Mouse (Mus musculus) heart, embryonic 13.5 days (tissue): Measurements from ENCODE around the gene Rpl10. TPM values are rescaled to one million over a fixed set of nuclear protein-coding genes. Genes with fewer than 3 reads are reported as not detected.

Experiments
- ATAC-seq: fragments of 200-750 bp; cut with Nextera tagmentation; 2 replicates; pipeline ENCODE4 v1.8.0; 2017; ENCODE audit warnings: moderate TSS enrichment; ENCODE audit not compliant: insufficient number of reproducible peaks, low FRiP score, low TSS enrichment; ENCODE audit errors: extremely low read depth
- H3K27ac ChIP-seq: fragments of 300-500 bp; sonication (generic); replicated peaks from 2 replicates; pipeline ENCODE4 v1.5.1; 2015; ENCODE audit warnings: moderate library complexity, mild to moderate bottlenecking, inconsistent platforms
- H3K27me3 ChIP-seq: fragments of 300-500 bp; sonication (generic); replicated peaks from 2 replicates; pipeline ENCODE4 v1.6.1; 2015; ENCODE audit warnings: mild to moderate bottlenecking, inconsistent platforms
- H3K36me3 ChIP-seq: fragments of 300-500 bp; sonication (generic); 2 replicates; pipeline ENCODE4 v1.6.1; 2015; ENCODE audit warnings: mild to moderate bottlenecking, inconsistent platforms
- H3K4me1 ChIP-seq: fragments of 300-500 bp; sonication (generic); 2 replicates; pipeline ENCODE4 v1.6.1; 2015; ENCODE audit warnings: inconsistent platforms
- H3K4me2 ChIP-seq: fragments of 300-500 bp; sonication (generic); 2 replicates; pipeline ENCODE4 v1.6.1; 2015; ENCODE audit warnings: inconsistent platforms, mild to moderate bottlenecking, moderate library complexity
- H3K4me3 ChIP-seq: fragments of 300-500 bp; sonication (generic); 2 replicates; pipeline ENCODE4 v1.5.1; 2015; ENCODE audit warnings: moderate library complexity, mild to moderate bottlenecking, inconsistent platforms
- H3K9ac ChIP-seq: fragments of 300-500 bp; sonication (generic); 2 replicates; pipeline ENCODE4 v1.6.1; 2015; ENCODE audit warnings: inconsistent platforms, mild to moderate bottlenecking, moderate library complexity
- H3K9me3 ChIP-seq: fragments of 300-500 bp; sonication (generic); 2 replicates; pipeline ENCODE4 v1.6.1; 2016; ENCODE audit warnings: inconsistent platforms
- WGBS: fragments of 180-500 bp; shearing (Covaris S2); methylation state at CpG from one replicate; pipeline ENCODE4 v1.1.7; 2015; ENCODE audit warnings: mixed read lengths; 5-methylcytosine and 5-hydroxymethylcytosine counted together
- polyA plus RNA-seq: library from polyadenylated mRNA; unstranded; fragments of >200 nt; fragmentation: Nextera tagmentation; extraction: Ambion mirVana; gene quantifications from 2 replicates; pipeline ENCODE4 v1.2.1, GENCODE M21; 2015

Rpl10 gene
- polyA plus RNA-seq, 1 experiment from 2014 or later = 437 TPM

GRCm38 (mm10) chrX:74248651-74249050 is 22.0 kb upstream of the Rpl10 start:
- peaks cover 9% of the 10 kb centered on the region for H3K4me1 ChIP-seq
- H3K27me3 ChIP-seq = no peaks in the 10 kb centered on the region
- 17% methylated on average over 3 of the region's 3 CpGs for WGBS
- H3K4me3 ChIP-seq = peak overlapping the region; percentile 66
- H3K4me2 ChIP-seq = peak overlapping the region; percentile 75
- H3K36me3 ChIP-seq = peaks cover 5% of the 10 kb centered on the region; the same call in 1 of the 2 replicates
- H3K9ac ChIP-seq = peak overlapping the region; percentile 80
- no peaks in the 10 kb centered on the region for H3K9me3 ChIP-seq
- ATAC-seq = no peak
- peak overlapping the region; percentile 84 for H3K27ac ChIP-seq

GRCm38 (mm10) chrX:74249615-74250014 is 21.0 kb upstream of the Rpl10 start, which contains the start of gene Flna:
Gene Flna, minus strand, starts transcription at chrX:74249820.
- Histone ChIP-seq H3K9me3 (no peaks in the 10 kb centered on the region), H3K27ac (peak within 1 kb of the TSS; percentile 84), H3K4me3 (peak within 1 kb of the TSS; percentile 66), H3K36me3 (no peaks in the 10 kb centered on the region), H3K9ac (peak within 1 kb of the TSS; percentile 80), H3K4me2 (peak within 1 kb of the TSS; percentile 75), H3K4me1 (0 out of 2 replicates have a peak, but pooled peaks cover 4% of the 10 kb centered on the region), H3K27me3 (no peaks in the 10 kb centered on the region)
- ATAC-seq = no peak
- WGBS = 9% methylated on average over 38 of the region's 38 CpGs

DNA sequence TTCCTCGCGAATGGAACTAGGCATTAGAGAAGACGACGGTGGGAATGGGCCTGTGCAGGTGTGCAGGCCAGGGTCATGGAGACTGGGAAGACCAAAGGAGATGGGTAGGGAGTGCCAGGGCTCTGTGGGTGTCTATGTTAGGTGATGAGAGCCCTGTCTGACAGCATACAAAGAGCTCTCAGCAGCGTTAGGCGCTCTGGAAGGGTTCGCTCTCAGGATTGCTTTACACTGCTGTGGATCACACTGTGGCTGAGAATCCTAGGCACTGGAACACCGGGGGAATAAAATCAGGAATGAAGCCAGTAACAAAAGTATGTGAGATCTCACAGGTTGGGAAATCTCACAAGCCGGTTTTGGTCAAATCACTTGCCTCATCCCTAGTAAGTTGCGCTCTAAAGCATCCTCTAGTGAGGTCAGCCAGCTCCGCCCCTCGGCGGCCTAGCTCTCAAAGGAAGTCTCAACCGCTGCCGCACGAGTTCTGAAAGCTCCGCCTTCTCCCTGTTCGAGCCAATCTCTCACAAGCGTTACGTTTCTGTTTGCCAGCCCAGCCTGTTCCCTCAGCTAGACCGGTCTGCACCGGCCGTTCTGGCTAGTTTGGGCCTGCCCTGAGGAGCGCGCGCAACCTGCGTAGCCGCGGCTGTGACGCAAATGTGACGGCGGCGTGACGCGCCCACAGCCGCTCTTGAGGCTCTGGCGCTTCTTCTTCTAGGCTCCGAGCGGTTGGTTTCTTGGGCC is 16.3 kb upstream of the Rpl10 start, which contains the start of gene Emd:
TSS of gene Emd (plus strand) at position 535 of the 735 bp plus-strand sequence.
- H3K36me3 ChIP-seq = peaks cover 24% of the 10 kb centered on the region
- peak; percentile 88 for ATAC-seq
- H3K4me1 ChIP-seq = peaks cover 9% of the 10 kb centered on the region
- H3K9me3 ChIP-seq = no peaks in the 10 kb centered on the region
- 20% methylated on average over 39 of the region's 39 CpGs for WGBS
- peak within 1 kb of the TSS; percentile 89 for H3K9ac ChIP-seq
- H3K27me3 ChIP-seq = no peaks in the 10 kb centered on the region
- peak within 1 kb of the TSS; percentile 93 for H3K27ac ChIP-seq
- peak within 1 kb of the TSS; percentile 66 for H3K4me3 ChIP-seq
- H3K4me2 ChIP-seq = peak within 1 kb of the TSS; percentile 74

GRCm38 (mm10) chrX:74254888-74255565 is 15.6 kb upstream of the Rpl10 start:
- no peaks in the 10 kb centered on the region for H3K9me3 ChIP-seq
- peaks cover 24% of the 10 kb centered on the region for H3K36me3 ChIP-seq
- 19% methylated on average over 29 of the region's 31 CpGs for WGBS
- H3K4me1 ChIP-seq = peaks cover 9% of the 10 kb centered on the region
- H3K4me2 ChIP-seq = peak overlapping the region; percentile 74
- no peaks in the 10 kb centered on the region for H3K27me3 ChIP-seq
- ATAC-seq = 0 out of 2 replicates have a peak, but pooled peaks have one; percentile 7
- H3K27ac ChIP-seq = peak overlapping the region; percentile 93
- H3K4me3 ChIP-seq = peak overlapping the region; percentile 66
- H3K9ac ChIP-seq = peak overlapping the region; percentile 89

GRCm38 (mm10) chrX:74257746-74258145 is 12.9 kb upstream of the Rpl10 start:
- WGBS = 82% methylated on average over 3 of the region's 3 CpGs
- ATAC-seq = no peak
- no peak overlapping the region for H3K9ac ChIP-seq
- no peak overlapping the region for H3K27ac ChIP-seq
- no peak overlapping the region for H3K4me2 ChIP-seq
- no peaks in the 10 kb centered on the region for H3K9me3 ChIP-seq
- H3K4me1 ChIP-seq = peaks cover 5% of the 10 kb centered on the region
- no peaks in the 10 kb centered on the region for H3K27me3 ChIP-seq
- peaks cover 27% of the 10 kb centered on the region for H3K36me3 ChIP-seq
- H3K4me3 ChIP-seq = no peak overlapping the region

DNA sequence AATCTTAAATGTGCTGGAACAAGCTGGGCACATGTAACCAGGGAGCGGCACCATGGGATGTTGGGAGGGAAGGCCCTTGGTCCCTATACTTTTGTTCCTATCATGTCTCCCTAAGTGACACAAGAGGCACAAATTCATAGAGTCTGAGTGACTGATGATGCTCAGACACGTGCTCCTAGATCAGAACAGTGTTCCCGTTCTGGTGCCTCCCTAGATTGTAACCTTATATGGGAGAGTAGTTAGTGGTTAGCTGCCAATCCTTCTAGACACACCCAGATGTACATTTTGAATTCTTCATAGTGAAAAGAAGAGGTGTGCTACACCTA is 913 bp upstream of the Rpl10 start:
- no peaks in the 10 kb centered on the region for H3K27me3 ChIP-seq
- H3K27ac ChIP-seq = peak overlapping the region; percentile 95
- WGBS = 18% methylated on average over 3 of the region's 3 CpGs
- H3K36me3 ChIP-seq = peaks cover 12% of the 10 kb centered on the region
- H3K4me3 ChIP-seq = peak overlapping the region; percentile 67
- H3K4me2 ChIP-seq = peak overlapping the region; percentile 67
- no peaks in the 10 kb centered on the region for H3K9me3 ChIP-seq
- peak overlapping the region; percentile 79 for H3K9ac ChIP-seq
- no peak for ATAC-seq
- peaks cover 4% of the 10 kb centered on the region; the same call in 1 of the 2 replicates for H3K4me1 ChIP-seq

DNA sequence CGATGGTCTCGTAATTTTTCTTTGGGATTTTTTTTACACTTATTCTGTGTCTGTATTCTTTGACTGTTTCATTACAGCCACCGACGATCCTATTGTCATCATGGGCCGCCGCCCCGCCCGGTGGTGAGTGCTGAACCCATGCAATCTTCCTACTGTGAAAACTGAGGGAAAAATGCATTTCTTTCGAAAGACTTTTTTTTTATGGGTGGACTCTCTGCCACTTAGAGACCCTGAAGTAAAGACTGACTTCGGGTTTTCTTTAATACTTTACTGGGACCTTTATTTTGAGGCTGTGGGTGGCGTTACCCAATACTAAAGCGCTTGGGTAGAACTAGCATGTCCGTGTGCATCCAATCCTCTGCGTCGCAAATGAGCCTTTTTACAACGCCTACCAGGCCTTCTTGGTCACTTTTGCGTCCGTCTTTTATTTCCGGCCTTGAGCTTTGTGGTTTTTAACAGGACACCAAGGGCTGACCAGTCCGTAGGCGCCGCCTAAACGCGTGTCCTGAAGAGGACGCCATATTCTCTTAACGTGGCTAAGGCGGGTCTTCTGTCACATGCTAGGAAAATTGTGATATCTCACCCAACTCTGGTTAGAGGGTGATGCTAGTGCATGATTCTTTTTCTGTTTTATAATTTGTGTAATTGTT is 415 bp downstream of the Rpl10 start:
- no peaks in the 10 kb centered on the region for H3K9me3 ChIP-seq
- peak overlapping the region; percentile 78 for H3K27ac ChIP-seq
- peak overlapping the region; percentile 72 for H3K4me2 ChIP-seq
- peaks cover 12% of the 10 kb centered on the region for H3K36me3 ChIP-seq
- peak overlapping the region; percentile 67 for H3K4me3 ChIP-seq
- H3K9ac ChIP-seq = peak overlapping the region; percentile 90
- no peak for ATAC-seq
- peaks cover 4% of the 10 kb centered on the region; the same call in 1 of the 2 replicates for H3K4me1 ChIP-seq
- no peaks in the 10 kb centered on the region for H3K27me3 ChIP-seq
- WGBS = 9% methylated on average over 27 of the region's 27 CpGs

DNA sequence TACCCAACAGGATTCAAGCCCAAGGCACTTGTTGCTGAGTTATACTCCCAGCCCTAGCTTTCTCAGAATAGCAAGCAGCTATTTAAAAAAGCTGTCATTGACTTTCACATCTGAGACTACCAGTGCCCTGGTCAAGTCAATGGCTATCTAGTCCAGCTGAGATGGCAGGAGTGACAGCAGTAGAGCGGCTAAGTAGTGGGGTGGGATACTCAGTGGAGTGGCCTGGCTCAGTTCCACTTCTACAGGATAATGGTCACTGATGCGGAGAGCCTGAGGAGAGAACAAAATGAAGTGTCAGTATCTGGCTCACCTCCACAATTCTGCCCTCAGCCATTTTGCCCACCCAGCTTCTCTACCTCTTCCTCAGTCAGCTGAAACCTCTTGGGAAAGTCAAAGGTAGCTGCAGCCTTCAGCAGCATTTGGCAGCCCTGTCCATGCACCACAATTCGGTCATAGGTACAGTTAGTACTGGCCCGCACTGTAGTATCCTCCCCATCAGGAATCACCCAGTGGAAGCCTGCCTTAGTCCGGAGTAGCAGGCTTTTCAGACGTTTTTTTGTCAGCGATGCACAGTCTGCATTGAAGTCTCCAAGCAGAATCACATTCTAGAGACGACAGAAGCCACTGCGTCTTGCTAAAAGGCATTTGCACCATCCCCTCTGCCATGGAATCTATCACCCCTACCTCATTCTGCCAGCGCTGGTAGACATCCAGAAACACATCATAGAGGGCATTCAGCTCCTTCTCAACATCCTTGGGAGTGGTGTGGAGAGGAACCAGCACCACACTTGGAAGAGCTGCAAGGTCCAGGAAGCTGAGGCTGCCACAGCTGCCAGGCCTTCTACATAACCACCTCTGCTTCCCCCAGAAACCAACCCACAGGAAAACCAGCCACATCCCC is 3.1 kb downstream of the Rpl10 start:
- H3K9me3 ChIP-seq = no peaks in the 10 kb centered on the region
- no peak overlapping the region for H3K4me3 ChIP-seq
- no peak overlapping the region for H3K9ac ChIP-seq
- H3K27me3 ChIP-seq = no peaks in the 10 kb centered on the region
- H3K4me2 ChIP-seq = no peak overlapping the region
- H3K27ac ChIP-seq = peak overlapping the region; percentile 54; the same call in 1 of the 2 replicates
- H3K36me3 ChIP-seq = peaks cover 12% of the 10 kb centered on the region
- no peak for ATAC-seq
- 21% methylated on average over 10 of the region's 10 CpGs for WGBS
- H3K4me1 ChIP-seq = peaks cover 4% of the 10 kb centered on the region; the same call in 1 of the 2 replicates

- no peak for ATAC-seq
- Histone ChIP-seq H3K9me3 (no peaks in the 10 kb centered on the region), H3K9ac (no peak overlapping the region), H3K4me1 (0 out of 2 replicates have a peak, but pooled peaks cover 7% of the 10 kb centered on the region), H3K4me2 (no peak overlapping the region), H3K27me3 (no peaks in the 10 kb centered on the region), H3K27ac (no peak overlapping the region), H3K4me3 (no peak overlapping the region), H3K36me3 (peaks cover 4% of the 10 kb centered on the region; the same call in 1 of the 2 replicates)
- 69% methylated on average over 8 of the region's 8 CpGs for WGBS
Observed at GRCm38 (mm10) chrX:74277916-74278315, 7.3 kb downstream of the Rpl10 start.

DNA sequence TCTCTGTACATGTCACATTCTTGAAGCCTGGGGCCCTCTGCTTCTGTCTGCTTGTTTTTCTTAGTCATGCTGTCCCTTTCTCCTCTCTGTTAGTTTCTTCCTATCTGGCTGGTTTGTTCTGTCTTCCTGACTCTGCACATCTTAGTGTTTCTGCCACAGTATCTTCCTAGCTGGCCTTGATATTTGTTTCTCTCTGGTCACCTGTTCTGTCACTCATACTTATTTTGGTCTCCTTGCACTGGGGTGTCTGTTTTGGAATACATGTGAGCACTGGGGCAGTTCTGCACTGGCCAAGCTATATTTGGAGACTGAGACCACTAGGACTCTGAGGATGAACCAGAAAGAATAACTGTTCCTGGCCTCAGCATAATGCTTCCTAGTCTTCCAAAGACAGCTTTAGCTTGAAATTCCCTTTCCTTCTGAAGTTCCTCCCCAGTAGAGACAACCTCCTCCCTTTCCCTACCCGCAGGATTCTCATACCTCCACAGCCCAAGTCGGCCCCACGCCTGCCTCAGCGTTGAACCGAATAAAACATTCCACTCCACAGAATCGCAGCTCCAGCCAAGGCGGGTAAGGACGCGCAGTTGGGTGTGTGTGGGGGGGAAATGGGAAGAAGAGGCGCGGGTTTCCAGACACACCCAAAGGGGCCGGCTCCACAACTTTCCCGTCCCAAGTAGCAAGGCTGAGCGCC is 10.6 kb downstream of the Rpl10 start:
- no peaks in the 10 kb centered on the region for H3K9me3 ChIP-seq
- ATAC-seq = no peak
- H3K4me1 ChIP-seq = peaks cover 14% of the 10 kb centered on the region
- H3K27ac ChIP-seq = peak overlapping the region; percentile 91
- H3K9ac ChIP-seq = peak overlapping the region; percentile 83
- H3K4me2 ChIP-seq = peak overlapping the region; percentile 77
- WGBS = 14% methylated on average over 14 of the region's 14 CpGs
- 0 out of 2 replicates have a peak, but pooled peaks cover 3% of the 10 kb centered on the region for H3K36me3 ChIP-seq
- no peaks in the 10 kb centered on the region for H3K27me3 ChIP-seq
- peak overlapping the region; percentile 68 for H3K4me3 ChIP-seq
